Mouse (Mus musculus): ENCODE data around the gene Stam2. TPM values are rescaled to one million over a fixed set of nuclear protein-coding genes. Genes with fewer than 3 reads are reported as not detected.

The Stam2 gene
- polyA plus RNA-seq, 1 experiment = 9.9 TPM

GRCm38 (mm10) chr2:52733659-52734058, 8.4 kb downstream of the Stam2 start:
- 68% methylated on average over 7 of the region's 7 CpGs for WGBS
- no peak overlapping the region for H3K4me3 ChIP-seq (replicated peaks; ENCODE audit: extremely low read depth, low read depth, low read length)
- peaks cover 3% of the 10 kb centered on the region; the same call in 1 of the 2 replicates for H3K4me1 ChIP-seq (ENCODE audit: control insufficient read depth, insufficient read depth, low read length)
- DNase-seq = no peak
- no peak for TF ChIP-seq POLR2A (IDR thresholded peaks at IDR 0.05; ENCODE audit: borderline replicate concordance, extremely low read depth, low read depth, low read length)
- TF ChIP-seq CTCF (IDR thresholded peaks at IDR 0.05; ENCODE audit: insufficient read depth, low read length) = no peak

DNA sequence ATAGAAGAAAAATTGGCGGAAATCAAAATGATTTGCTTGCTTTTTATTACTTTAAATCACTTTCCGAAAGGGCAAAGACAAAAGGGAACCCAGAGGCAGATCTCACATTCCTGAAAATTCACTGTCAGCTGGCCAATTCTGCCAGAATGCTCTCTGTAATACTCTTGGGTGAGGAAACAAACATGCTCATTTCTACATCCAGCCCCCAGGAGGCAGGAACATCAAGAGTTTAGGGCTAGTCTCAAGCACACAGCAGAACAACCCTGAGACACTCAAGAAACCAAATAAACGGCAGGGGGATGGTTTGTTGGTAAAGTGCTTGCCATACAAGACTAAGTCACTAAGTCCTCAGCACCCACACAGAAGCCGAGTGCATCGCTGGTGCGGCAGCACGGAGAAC, 9.5 kb downstream of the Stam2 start:
- TF ChIP-seq CTCF (IDR thresholded peaks at IDR 0.05; ENCODE audit: insufficient read depth, low read length) = no peak
- no peak for TF ChIP-seq POLR2A (IDR thresholded peaks at IDR 0.05; ENCODE audit: borderline replicate concordance, extremely low read depth, low read depth, low read length)

GRCm38 (mm10) chr2:52732001-52732400, 10.1 kb downstream of the Stam2 start:
- no peak for TF ChIP-seq CTCF (IDR thresholded peaks at IDR 0.05; ENCODE audit: insufficient read depth, low read length)
- Histone ChIP-seq H3K4me1 (ENCODE audit: control insufficient read depth, insufficient read depth, low read length) (peaks cover 3% of the 10 kb centered on the region; the same call in 1 of the 2 replicates), H3K4me3 (replicated peaks; ENCODE audit: extremely low read depth, low read depth, low read length) (no peak overlapping the region)
- DNase-seq = no peak
- WGBS = 70% methylated on average over 5 of the region's 5 CpGs

More for the DNA sequence above, 9.5 kb downstream of the Stam2 start:
- DNase-seq = no peak
- Histone ChIP-seq H3K4me1 (ENCODE audit: control insufficient read depth, insufficient read depth, low read length) (peaks cover 3% of the 10 kb centered on the region; the same call in 1 of the 2 replicates), H3K4me3 (replicated peaks; ENCODE audit: extremely low read depth, low read depth, low read length) (no peak overlapping the region)
- WGBS = 76% methylated on average over 7 of the region's 7 CpGs

DNA sequence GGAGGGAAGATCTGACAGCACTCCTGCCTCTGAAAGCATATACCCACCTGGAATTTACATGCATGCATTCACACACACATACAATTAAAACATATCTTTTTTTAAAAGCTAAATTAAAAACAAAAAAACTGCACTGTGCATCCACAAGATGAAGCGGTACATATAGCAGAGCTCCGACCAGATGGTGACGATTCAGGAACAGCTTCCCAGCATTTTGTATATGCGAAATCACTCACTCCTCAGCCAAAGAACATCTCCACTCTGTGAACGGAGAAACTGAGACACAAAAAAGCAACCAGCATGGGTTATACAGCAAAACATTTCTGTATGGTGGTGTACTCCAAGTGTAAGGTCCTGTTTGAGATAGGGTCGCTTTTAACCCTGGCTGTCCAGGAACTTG, 11.2 kb downstream of the Stam2 start:
- DNase-seq = no peak
- peaks cover 3% of the 10 kb centered on the region; the same call in 1 of the 2 replicates for H3K4me1 ChIP-seq (ENCODE audit: control insufficient read depth, insufficient read depth, low read length)
- 91% methylated on average over 6 of the region's 6 CpGs for WGBS
- TF ChIP-seq CTCF (IDR thresholded peaks at IDR 0.05; ENCODE audit: insufficient read depth, low read length) (no peak), POLR2A (IDR thresholded peaks at IDR 0.05; ENCODE audit: borderline replicate concordance, extremely low read depth, low read depth, low read length) (no peak)
- H3K4me3 ChIP-seq (replicated peaks; ENCODE audit: extremely low read depth, low read depth, low read length) = no peak overlapping the region

DNA sequence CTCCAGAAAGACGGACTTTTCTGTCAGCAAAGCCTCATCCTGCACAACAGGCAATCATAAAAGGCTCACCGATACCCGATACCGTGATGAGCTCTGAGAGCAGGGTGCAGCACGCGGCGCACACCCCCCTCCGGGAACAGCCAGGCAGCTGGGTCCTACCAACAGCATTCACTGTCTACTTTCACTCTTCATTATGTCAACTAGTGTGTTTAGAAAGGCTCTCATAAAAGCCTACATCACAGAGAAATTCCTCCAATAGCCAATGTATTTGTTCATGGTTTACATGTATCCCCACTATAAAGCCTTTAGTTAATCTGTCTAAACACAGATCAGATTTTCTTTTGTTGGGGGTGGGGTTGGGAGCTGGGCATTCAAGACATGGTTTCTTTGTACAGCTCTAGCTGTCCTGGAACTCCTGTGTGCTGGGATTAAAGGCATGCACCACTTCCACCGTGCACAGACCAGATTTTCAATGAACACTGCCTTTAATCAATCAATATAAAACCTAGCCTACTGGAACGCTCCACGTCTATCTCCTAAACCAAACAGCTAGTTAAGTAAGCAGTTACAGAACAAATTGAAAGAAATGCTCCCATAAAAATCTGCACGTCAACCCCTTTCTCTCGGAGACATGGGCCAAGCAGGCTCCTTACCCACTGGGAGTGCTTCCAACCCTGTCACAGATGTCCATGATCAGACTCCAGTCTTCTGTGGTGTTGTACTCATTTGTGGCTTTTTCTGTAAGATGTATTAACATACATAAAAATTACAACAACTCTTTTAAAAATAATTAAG, 21.7 kb downstream of the Stam2 start:
- WGBS = 62% methylated on average over 13 of the region's 13 CpGs
- DNase-seq = no peak
- TF ChIP-seq POLR2A (IDR thresholded peaks at IDR 0.05; ENCODE audit: borderline replicate concordance, extremely low read depth, low read depth, low read length) (no peak), CTCF (IDR thresholded peaks at IDR 0.05; ENCODE audit: insufficient read depth, low read length) (no peak)
- H3K4me3 ChIP-seq (replicated peaks; ENCODE audit: extremely low read depth, low read depth, low read length) = no peak overlapping the region
- H3K4me1 ChIP-seq (ENCODE audit: control insufficient read depth, insufficient read depth, low read length) = no peaks in the 10 kb centered on the region

- no peak for DNase-seq
- Histone ChIP-seq H3K4me3 (replicated peaks; ENCODE audit: extremely low read depth, low read depth, low read length) (no peak overlapping the region), H3K4me1 (ENCODE audit: control insufficient read depth, insufficient read depth, low read length) (no peaks in the 10 kb centered on the region)
- no peak for TF ChIP-seq CTCF (IDR thresholded peaks at IDR 0.05; ENCODE audit: insufficient read depth, low read length)
- no peak for TF ChIP-seq POLR2A (IDR thresholded peaks at IDR 0.05; ENCODE audit: borderline replicate concordance, extremely low read depth, low read depth, low read length)
- 88% methylated on average over 5 of the region's 5 CpGs for WGBS
These were observed 25.0 kb downstream of the Stam2 start for GRCm38 (mm10) chr2:52717076-52717475.

DNA sequence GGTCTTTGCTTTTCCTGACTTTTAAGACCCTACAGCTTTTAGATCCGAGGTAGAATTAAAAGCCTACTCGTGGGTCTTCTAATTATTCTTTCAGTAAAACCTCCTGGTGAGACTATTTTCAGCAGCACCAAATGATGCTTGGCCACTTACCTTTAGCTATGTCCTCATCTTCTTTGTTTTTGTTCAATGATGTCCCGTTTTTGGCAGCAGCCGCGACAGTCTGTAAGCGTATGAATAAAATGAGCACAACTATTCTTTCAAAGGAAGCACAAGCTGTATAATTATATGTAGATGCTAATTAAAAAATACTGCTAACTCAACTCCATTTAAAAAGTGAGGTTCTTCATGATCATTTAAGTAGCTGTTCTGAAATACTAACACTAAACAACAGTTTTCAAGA, 26.5 kb downstream of the Stam2 start:
- no peak for TF ChIP-seq POLR2A (IDR thresholded peaks at IDR 0.05; ENCODE audit: borderline replicate concordance, extremely low read depth, low read depth, low read length)
- TF ChIP-seq CTCF (IDR thresholded peaks at IDR 0.05; ENCODE audit: insufficient read depth, low read length) = no peak
- no peak for DNase-seq
- 94% methylated on average over 6 of the region's 6 CpGs for WGBS
- H3K4me3 ChIP-seq (replicated peaks; ENCODE audit: extremely low read depth, low read depth, low read length) = no peak overlapping the region
- no peaks in the 10 kb centered on the region for H3K4me1 ChIP-seq (ENCODE audit: control insufficient read depth, insufficient read depth, low read length)

DNA sequence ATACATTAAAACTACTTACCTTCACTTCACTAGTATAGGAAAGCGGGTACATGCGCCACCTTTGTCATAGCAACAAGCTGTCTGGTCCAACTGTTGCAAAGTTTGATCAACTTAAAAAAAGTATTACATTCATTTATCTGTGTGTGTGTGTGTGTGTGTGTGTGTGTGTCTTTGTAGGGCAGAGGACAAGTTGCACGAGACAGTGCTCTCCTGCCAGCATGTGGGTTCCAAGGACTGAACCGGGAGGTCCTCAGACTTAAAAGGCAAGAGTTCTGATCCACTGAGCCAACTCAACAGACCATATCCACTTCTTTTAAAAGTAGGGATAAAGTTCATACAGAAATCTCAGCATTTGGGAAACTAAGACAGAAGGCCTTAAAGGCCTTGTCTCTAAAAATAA, 28.0 kb downstream of the Stam2 start:
- DNase-seq = no peak
- no peak overlapping the region for H3K4me3 ChIP-seq (replicated peaks; ENCODE audit: extremely low read depth, low read depth, low read length)
- 93% methylated on average over 4 of the region's 4 CpGs for WGBS
- no peaks in the 10 kb centered on the region for H3K4me1 ChIP-seq (ENCODE audit: control insufficient read depth, insufficient read depth, low read length)
- TF ChIP-seq POLR2A (IDR thresholded peaks at IDR 0.05; ENCODE audit: borderline replicate concordance, extremely low read depth, low read depth, low read length) (no peak), CTCF (IDR thresholded peaks at IDR 0.05; ENCODE audit: insufficient read depth, low read length) (no peak)

DNA sequence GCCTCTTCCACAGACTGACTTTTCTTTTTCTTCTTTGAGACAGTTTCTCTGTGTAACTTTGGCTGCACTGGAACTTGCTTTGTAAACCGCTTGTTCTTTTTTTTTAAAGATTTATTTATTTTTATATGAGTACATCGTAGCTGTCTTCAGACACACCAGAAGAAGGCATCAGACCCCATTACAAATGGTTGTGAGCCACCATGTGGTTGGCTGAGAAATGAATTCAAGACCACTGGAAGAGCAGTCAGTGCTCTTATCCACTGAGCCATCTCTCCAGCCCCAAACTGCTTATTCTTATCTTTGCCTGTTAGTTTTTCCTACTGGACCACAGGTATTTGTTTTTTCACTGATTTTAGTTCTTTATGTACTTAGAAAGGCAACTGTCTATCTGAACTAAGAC, 31.3 kb downstream of the Stam2 start:
- TF ChIP-seq POLR2A (IDR thresholded peaks at IDR 0.05; ENCODE audit: borderline replicate concordance, extremely low read depth, low read depth, low read length) = no peak
- no peak for TF ChIP-seq CTCF (IDR thresholded peaks at IDR 0.05; ENCODE audit: insufficient read depth, low read length)
- WGBS = 79% methylated on average over 2 of the region's 2 CpGs
- DNase-seq = no peak

DNA sequence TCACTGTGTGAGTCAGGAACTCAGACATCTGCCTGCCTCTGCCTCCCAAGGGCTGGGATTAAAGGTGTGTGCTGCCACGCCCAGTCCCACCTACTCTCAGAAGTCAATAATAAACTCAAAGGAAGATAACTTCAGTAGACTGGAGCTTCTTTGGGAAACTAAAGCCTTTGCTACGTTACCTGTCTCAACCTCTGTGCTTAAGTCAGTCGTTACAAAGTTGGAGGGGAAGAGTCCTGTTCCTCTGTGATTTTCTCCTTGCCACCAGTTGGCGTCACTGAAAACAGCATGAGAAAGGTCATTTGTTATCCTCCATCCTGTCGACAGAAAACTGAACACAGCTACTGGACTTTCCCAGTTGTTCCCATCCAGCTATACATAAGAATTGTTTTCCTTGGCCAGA, 32.7 kb downstream of the Stam2 start:
- H3K4me3 ChIP-seq (replicated peaks; ENCODE audit: extremely low read depth, low read depth, low read length) = no peak overlapping the region
- 90% methylated on average over 5 of the region's 5 CpGs for WGBS
- TF ChIP-seq POLR2A (IDR thresholded peaks at IDR 0.05; ENCODE audit: borderline replicate concordance, extremely low read depth, low read depth, low read length) (no peak), CTCF (IDR thresholded peaks at IDR 0.05; ENCODE audit: insufficient read depth, low read length) (no peak)
- no peaks in the 10 kb centered on the region for H3K4me1 ChIP-seq (ENCODE audit: control insufficient read depth, insufficient read depth, low read length)
- DNase-seq = no peak

More for the DNA sequence above, 31.3 kb downstream of the Stam2 start:
- Histone ChIP-seq H3K4me3 (replicated peaks; ENCODE audit: extremely low read depth, low read depth, low read length) (no peak overlapping the region), H3K4me1 (ENCODE audit: control insufficient read depth, insufficient read depth, low read length) (no peaks in the 10 kb centered on the region)

Measured in lung, adult 2 months (tissue).